Comparison of ENCODE assay signal across 18 mouse cellular contexts in the genomic region with DNA sequence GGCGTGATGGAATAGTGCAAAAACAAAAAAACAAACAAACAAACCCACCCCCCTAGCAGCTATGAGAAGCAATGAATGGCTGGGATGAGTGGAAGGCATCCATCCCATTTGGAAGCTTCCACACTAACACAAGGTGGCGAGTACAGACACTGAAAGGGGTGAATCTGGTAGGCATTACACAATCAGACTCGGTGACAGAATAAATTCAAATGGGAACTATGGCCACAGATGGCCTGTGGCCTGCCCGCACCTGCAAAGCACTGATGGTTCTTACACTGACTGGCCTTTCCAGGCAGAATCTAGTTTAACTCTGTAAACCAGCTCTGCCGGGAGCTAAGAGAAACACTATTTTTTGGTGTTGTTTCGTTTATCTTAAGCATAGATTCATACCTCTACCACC. TPM values are rescaled to one million over a fixed set of nuclear protein-coding genes. Genes with fewer than 3 reads are reported as not detected.
DNase-seq lines count a peak whose midpoint lies in the region; ATAC-seq and TF ChIP-seq lines count a peak whose summit lies in the region.
"Had no signal": no experiment of that assay in that cellular context is flagged by ENCODE, and none has a peak within 500 bp of the region (broad histone marks: within the 10 kb centered on the region; RNA-seq: fewer than 3 reads in every experiment).

No protein-coding gene starts in this region.

- no peak for TF ChIP-seq CTCF in CH12.LX (conservative IDR thresholded peaks at IDR 0.05 in 1 of 2, IDR thresholded peaks at IDR 0.05 in 1 of 2; ENCODE audit: low read depth in 2 of 2, low read length in 2 of 2)

- no peaks in the 10 kb centered on the region for H3K36me3 ChIP-seq in hindbrain, embryonic 12.5 days
- no peaks in the 10 kb centered on the region for H3K36me3 ChIP-seq in hindbrain, embryonic 11.5 days (ENCODE audit: control insufficient read depth, insufficient read depth, low read length)
- H3K36me3 ChIP-seq in CH12.LX (replicated peaks in 1 of 2; ENCODE audit: control insufficient read depth in 1 of 2, insufficient read depth in 1 of 2, low read length in 1 of 2) = peaks cover 0 to 6% of the 10 kb centered on the region in 2 experiments
- H3K36me3 ChIP-seq in hindbrain, embryonic 16.5 days (ENCODE audit: control insufficient read depth, insufficient read depth, low read length) = no peaks in the 10 kb centered on the region
- H3K36me3 ChIP-seq: heart, embryonic 13.5 days; stomach, embryonic 15.5 days had no signal

- DNase-seq in hindbrain, embryonic 11.5 days (ENCODE audit: low spot score) = no peak
- DNase-seq in CH12.LX (ENCODE audit: extremely low read depth) = no peak
- DNase-seq in cerebellum, adult 9-10 months = peak; percentile 65
- no peak for DNase-seq in adipocyte (ENCODE audit: low spot score)
- DNase-seq in urinary bladder, postnatal 36 days (ENCODE audit: low spot score in 2 of 2) = no peak
- DNase-seq: adrenal gland, adult 2 months; gastrocnemius, postnatal 14 days; kidney, postnatal 10 days; right cerebral cortex, postnatal 4 days; thymus, postnatal 4 days had no signal

- no peak for TF ChIP-seq POLR2A in CH12.LX (IDR thresholded peaks at IDR 0.05; ENCODE audit: low read depth, low read length)

- in situ Hi-C loops in CH12.LX (cut with MboI; ENCODE audit: low pct_ligation_motif_present, low pct_unique_long_range_greater_than_20kb, low sequenced_read_pairs) = no loop called here

- no peak for TF ChIP-seq RAD21 in CH12.LX (IDR thresholded peaks at IDR 0.05; ENCODE audit: low read depth, low read length)

- H3K9me3 ChIP-seq in hindbrain, embryonic 12.5 days (replicated peaks) = no peaks in the 10 kb centered on the region
- H3K9me3 ChIP-seq in hindbrain, embryonic 11.5 days (ENCODE audit: control insufficient read depth, low read length) = no peaks in the 10 kb centered on the region
- no peaks in the 10 kb centered on the region for H3K9me3 ChIP-seq in CH12.LX (replicated peaks; ENCODE audit: low read length)
- no peaks in the 10 kb centered on the region for H3K9me3 ChIP-seq in hindbrain, embryonic 16.5 days (ENCODE audit: control insufficient read depth, low read length)
- H3K9me3 ChIP-seq: heart, embryonic 13.5 days; stomach, embryonic 15.5 days had no signal

- WGBS in hindbrain, embryonic 12.5 days = 85% methylated on average over 6 of the region's 6 CpGs
- 84% methylated on average over 6 of the region's 6 CpGs for WGBS in hindbrain, embryonic 11.5 days
- 82% methylated on average over 6 of the region's 6 CpGs for WGBS in hindbrain, embryonic 16.5 days

- dilution Hi-C loops in CH12.LX (cut with MboI; ENCODE audit: extremely low pct_ligation_motif_present, extremely low pct_unique_long_range_greater_than_20kb, low sequenced_read_pairs) = no loop called here

- TF ChIP-seq EP300 in CH12.LX (IDR thresholded peaks at IDR 0.05; ENCODE audit: low read length) = no peak

- H3K4me2 ChIP-seq in hindbrain, embryonic 12.5 days (replicated peaks) = peak overlapping the region; percentile 80; the same call in 1 of the 2 replicates
- H3K4me2 ChIP-seq in hindbrain, embryonic 11.5 days (replicated peaks; ENCODE audit: low read depth, low read length) = no peak overlapping the region
- H3K4me2 ChIP-seq in CH12.LX (ENCODE audit: insufficient read depth, low read depth, poor library complexity, severe bottlenecking) = peak overlapping the region; percentile 93; the same call in 1 of the 2 replicates
- H3K4me2 ChIP-seq in hindbrain, embryonic 16.5 days (ENCODE audit: low read length) = peak overlapping the region; percentile 77
- H3K4me2 ChIP-seq: heart, embryonic 13.5 days; stomach, embryonic 15.5 days had no signal

- no peak overlapping the region for H3K9ac ChIP-seq in hindbrain, embryonic 12.5 days
- H3K9ac ChIP-seq in hindbrain, embryonic 11.5 days (ENCODE audit: low read depth, low read length) = no peak overlapping the region
- H3K9ac ChIP-seq in CH12.LX (ENCODE audit: insufficient read depth, low read depth) = peak overlapping the region; percentile 86; the same call in 1 of the 2 replicates
- H3K9ac ChIP-seq in hindbrain, embryonic 16.5 days (ENCODE audit: low read depth, low read length) = no peak overlapping the region
- H3K9ac ChIP-seq: heart, embryonic 13.5 days; stomach, embryonic 15.5 days had no signal

- no peak for ATAC-seq in hindbrain, embryonic 12.5 days (ENCODE audit: low FRiP score)
- ATAC-seq in hindbrain, embryonic 11.5 days (ENCODE audit: low FRiP score) = no peak
- ATAC-seq in hindbrain, embryonic 16.5 days = no peak

- H3K27me3 ChIP-seq in hindbrain, embryonic 12.5 days = peaks cover 9% of the 10 kb centered on the region
- H3K27me3 ChIP-seq in hindbrain, embryonic 11.5 days (ENCODE audit: control insufficient read depth, insufficient read depth, low read length) = 0 out of 2 replicates have a peak, but pooled peaks cover 3% of the 10 kb centered on the region
- H3K27me3 ChIP-seq in CH12.LX (replicated peaks) = no peaks in the 10 kb centered on the region
- no peaks in the 10 kb centered on the region for H3K27me3 ChIP-seq in hindbrain, embryonic 16.5 days (replicated peaks; ENCODE audit: control insufficient read depth, insufficient read depth, low read length)

- H3K4me1 ChIP-seq in hindbrain, embryonic 12.5 days = peaks cover 10% of the 10 kb centered on the region
- no peaks in the 10 kb centered on the region for H3K4me1 ChIP-seq in hindbrain, embryonic 11.5 days (replicated peaks; ENCODE audit: control insufficient read depth, insufficient read depth, low read length)
- peaks cover 3 to 41% of the 10 kb centered on the region in 2 experiments for H3K4me1 ChIP-seq in CH12.LX (ENCODE audit: control insufficient read depth in 1 of 2, insufficient read depth in 2 of 2)
- H3K4me1 ChIP-seq in hindbrain, embryonic 16.5 days (ENCODE audit: control insufficient read depth, insufficient read depth, low read depth, low read length) = peaks cover 18% of the 10 kb centered on the region
- H3K4me1 ChIP-seq: stomach, embryonic 15.5 days had no signal

- H3K79me2 ChIP-seq in CH12.LX (replicated peaks; ENCODE audit: control insufficient read depth, extremely low read depth, insufficient read depth, poor library complexity, severe bottlenecking) = peaks cover 19% of the 10 kb centered on the region

- no peak overlapping the region for H3K27ac ChIP-seq in hindbrain, embryonic 12.5 days
- no peak overlapping the region for H3K27ac ChIP-seq in hindbrain, embryonic 11.5 days (ENCODE audit: low read depth, low read length)
- H3K27ac ChIP-seq in CH12.LX (ENCODE audit: insufficient read depth, low read depth) = no peak overlapping the region
- H3K27ac ChIP-seq in hindbrain, embryonic 16.5 days (ENCODE audit: low read depth, low read length) = no peak overlapping the region
- H3K27ac ChIP-seq: heart, embryonic 13.5 days; stomach, embryonic 15.5 days had no signal

- H3K4me3 ChIP-seq in hindbrain, embryonic 12.5 days = no peak overlapping the region
- H3K4me3 ChIP-seq in hindbrain, embryonic 11.5 days (ENCODE audit: low read depth, low read length) = no peak overlapping the region
- peak overlapping the region in 1 of 3 experiments; percentile 59 for H3K4me3 ChIP-seq in CH12.LX (replicated peaks in 1 of 3; ENCODE audit: low read depth in 2 of 3, low read length in 2 of 3, poor library complexity in 1 of 3)
- H3K4me3 ChIP-seq in hindbrain, embryonic 16.5 days (ENCODE audit: low read length) = no peak overlapping the region
- H3K4me3 ChIP-seq: heart, embryonic 13.5 days; stomach, embryonic 15.5 days had no signal

TF ChIP-seq in CH12.LX, 34 proteins besides CTCF, POLR2A, EP300 and RAD21:
- TF ChIP-seq MXI1 (IDR thresholded peaks at IDR 0.05; ENCODE audit: low read depth, low read length) = no peak
- TF ChIP-seq ZC3H11A (IDR thresholded peaks at IDR 0.05; ENCODE audit: low read depth, low read length) = no peak
- TF ChIP-seq CHD1 (IDR thresholded peaks at IDR 0.05; ENCODE audit: low read depth, low read length) = no peak
- no peak for TF ChIP-seq POLR2AphosphoS2 (IDR thresholded peaks at IDR 0.05; ENCODE audit: low read depth, low read length)

RNA-seq across cellular contexts. Expression of gene Dmxl2, which starts 2.1 kb away (rescaled TPM):
- polyA plus RNA-seq in hindbrain, embryonic 12.5 days (2016; fragmentation: Nextera tagmentation; extraction: Ambion mirVana) = 27.1 and 27.7 TPM in 2 replicates
- 19.4 and 25.8 TPM in 2 replicates for polyA plus RNA-seq in hindbrain, embryonic 11.5 days (2014; fragmentation: Nextera tagmentation; extraction: Ambion mirVana)
- 20.1 and 23.7 TPM in 2 replicates for total RNA-seq in CH12.LX (2012; rRNA removed)
- 21.8 and 24.2 TPM in 2 replicates for total RNA-seq in CH12.LX (2014; rRNA removed)
- 22.5 and 26.6 TPM in 2 replicates for polyA plus RNA-seq in CH12.LX (2012; ENCODE audit: insufficient read length, low read depth)
- 52.8 and 65.4 TPM in 2 replicates for polyA plus RNA-seq in hindbrain, embryonic 16.5 days (2015; fragmentation: Nextera tagmentation; extraction: Ambion mirVana)

RNA-seq across cellular contexts. Expression of gene Sh2d7, which starts 39.5 kb away (rescaled TPM):
- polyA plus RNA-seq in hindbrain, embryonic 12.5 days (2016; fragmentation: Nextera tagmentation; extraction: Ambion mirVana) = not detected in 2 replicates
- 0.08 and 0.18 TPM in 2 replicates for polyA plus RNA-seq in hindbrain, embryonic 11.5 days (2014; fragmentation: Nextera tagmentation; extraction: Ambion mirVana)
- total RNA-seq in CH12.LX (2012; rRNA removed) = 0.81 and 0.84 TPM in 2 replicates
- total RNA-seq in CH12.LX (2014; rRNA removed) = 0.83 and 0.90 TPM in 2 replicates
- 0.52 and 0.56 TPM in 2 replicates for polyA plus RNA-seq in CH12.LX (2012; ENCODE audit: insufficient read length, low read depth)
- 0.05 TPM in 1 of 2 replicates, not detected in the other for polyA plus RNA-seq in hindbrain, embryonic 16.5 days (2015; fragmentation: Nextera tagmentation; extraction: Ambion mirVana)
- total RNA-seq: adrenal gland, adult 2 months; gastrocnemius, postnatal 14 days; left cerebral cortex, adult 18-20 months had no signal
- polyA plus RNA-seq: adrenal gland, adult 2 months; embryonic facial prominence, embryonic 11.5 days; heart, embryonic 13.5 days; limb, embryonic 14.5 days; lung, embryonic 16.5 days; stomach, embryonic 15.5 days had no signal
